Mouse (Mus musculus) liver, embryonic 16.5 days (tissue): Measurements from ENCODE around the gene Rpl23. TPM values are rescaled to one million over a fixed set of nuclear protein-coding genes. Genes with fewer than 3 reads are reported as not detected.

ENCODE experiments used
- ATAC-seq: fragments of 200-750 bp; cut with Nextera tagmentation; 2 replicates; pipeline ENCODE4 v1.8.0; 2017; ENCODE audit warnings: low read depth, mild to moderate bottlenecking, moderate number of reproducible peaks, moderate library complexity
- H3K27ac ChIP-seq: fragments of 300-500 bp; sonication (generic); 2 replicates; pipeline ENCODE4 v1.5.1; 2014; ENCODE audit warnings: mild to moderate bottlenecking, low read length
- H3K27me3 ChIP-seq: fragments of 300-500 bp; sonication (generic); 2 replicates; pipeline ENCODE4 v1.6.1; 2014; ENCODE audit warnings: low read depth, low read length, mixed read lengths; ENCODE audit not compliant: control insufficient read depth, insufficient read depth
- H3K36me3 ChIP-seq: fragments of 300-500 bp; sonication (generic); 2 replicates; pipeline ENCODE4 v1.6.1; 2014; ENCODE audit warnings: mild to moderate bottlenecking; ENCODE audit not compliant: control insufficient read depth, insufficient read depth
- H3K4me1 ChIP-seq: fragments of 300-500 bp; sonication (generic); 2 replicates; pipeline ENCODE4 v1.6.1; 2014; ENCODE audit warnings: low read depth, low read length, mixed read lengths; ENCODE audit not compliant: control insufficient read depth
- H3K4me2 ChIP-seq: fragments of 300-500 bp; sonication (generic); 2 replicates; pipeline ENCODE4 v1.6.1; 2014; ENCODE audit warnings: low read depth, low read length, mixed read lengths
- H3K4me3 ChIP-seq: fragments of 300-500 bp; sonication (generic); 2 replicates; pipeline ENCODE4 v1.5.1; 2014; ENCODE audit warnings: low read depth, mild to moderate bottlenecking, low read length
- H3K9ac ChIP-seq: fragments of 300-500 bp; sonication (generic); 2 replicates; pipeline ENCODE4 v1.6.1; 2014; ENCODE audit warnings: low read depth, low read length
- H3K9me3 ChIP-seq: fragments of 300-500 bp; sonication (generic); replicated peaks from 2 replicates; pipeline ENCODE4 v1.6.1; 2016; ENCODE audit warnings: low read length; ENCODE audit not compliant: control insufficient read depth
- WGBS: fragments of 180-500 bp; shearing (Covaris S2); extraction: QIAGEN DNeasy Blood & Tissue Kit; methylation state at CpG from one replicate; pipeline ENCODE4 v1.1.7; 2014; ENCODE audit not compliant: insufficient replicate concordance; 5-methylcytosine and 5-hydroxymethylcytosine counted together
- polyA plus RNA-seq: library from polyadenylated mRNA; unstranded; fragments of >200 nt; fragmentation: Nextera tagmentation; extraction: Ambion mirVana; gene quantifications from 2 replicates; pipeline ENCODE4 v1.2.1, GENCODE M21; 2015

Rpl23 gene
- polyA plus RNA-seq, 1 experiment from 2014 or later = 232 TPM

DNA sequence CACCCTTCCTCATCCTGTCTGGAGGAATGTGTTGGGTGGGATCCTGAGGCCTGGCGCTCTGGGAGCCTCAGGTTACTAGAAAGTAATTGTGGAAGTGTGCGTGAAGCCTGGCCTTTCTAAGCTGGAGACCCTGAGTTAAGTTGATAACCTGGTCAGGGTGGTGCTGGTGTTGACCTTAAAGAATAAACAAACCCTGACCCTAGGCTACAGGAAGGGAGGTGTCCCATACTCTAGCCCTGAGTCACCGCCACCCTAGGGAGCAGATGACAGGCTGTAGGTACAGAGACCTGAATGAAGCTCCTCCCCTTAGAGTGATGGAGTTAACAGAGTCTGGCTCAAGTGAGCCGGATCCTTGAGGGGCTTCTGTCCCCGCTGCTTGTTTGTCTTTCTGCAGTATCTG lies 21.6 kb upstream of the Rpl23 start:
- H3K36me3 ChIP-seq = no peaks in the 10 kb centered on the region
- WGBS = 64% methylated on average over 5 of the region's 5 CpGs
- no peak overlapping the region for H3K27ac ChIP-seq
- H3K4me2 ChIP-seq = no peak overlapping the region
- no peak for ATAC-seq
- H3K4me1 ChIP-seq = peaks cover 35% of the 10 kb centered on the region
- no peak overlapping the region for H3K9ac ChIP-seq
- no peaks in the 10 kb centered on the region for H3K9me3 ChIP-seq
- H3K4me3 ChIP-seq = no peak overlapping the region
- H3K27me3 ChIP-seq = peaks cover 2% of the 10 kb centered on the region; the same call in 1 of the 2 replicates

DNA sequence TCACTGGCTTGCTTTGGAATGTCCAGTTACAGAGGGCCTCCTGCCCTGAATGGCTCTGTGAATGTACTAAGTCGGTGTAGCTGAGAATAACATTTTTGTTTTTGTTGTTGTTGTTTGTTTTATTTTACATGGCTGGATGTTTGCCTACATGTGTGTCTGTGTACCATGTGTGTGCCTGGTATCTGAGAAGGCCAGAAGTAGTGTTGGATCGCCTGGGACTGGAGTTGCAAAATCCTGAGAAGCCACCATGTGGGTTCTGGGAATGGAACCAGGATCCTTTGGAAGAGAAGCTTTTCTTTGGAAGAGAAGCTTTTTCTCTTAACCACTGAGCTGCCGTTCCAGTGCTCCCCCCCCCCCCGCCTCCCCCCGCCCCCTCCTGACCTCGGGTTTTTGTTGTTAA lies 20.3 kb upstream of the Rpl23 start:
- H3K4me2 ChIP-seq = no peak overlapping the region
- ATAC-seq = no peak
- H3K9ac ChIP-seq = no peak overlapping the region
- H3K27ac ChIP-seq = no peak overlapping the region
- no peak overlapping the region for H3K4me3 ChIP-seq
- WGBS = 50% methylated on average over 6 of the region's 6 CpGs
- peaks cover 25% of the 10 kb centered on the region for H3K4me1 ChIP-seq
- H3K36me3 ChIP-seq = no peaks in the 10 kb centered on the region
- peaks cover 2% of the 10 kb centered on the region; the same call in 1 of the 2 replicates for H3K27me3 ChIP-seq
- no peaks in the 10 kb centered on the region for H3K9me3 ChIP-seq

DNA sequence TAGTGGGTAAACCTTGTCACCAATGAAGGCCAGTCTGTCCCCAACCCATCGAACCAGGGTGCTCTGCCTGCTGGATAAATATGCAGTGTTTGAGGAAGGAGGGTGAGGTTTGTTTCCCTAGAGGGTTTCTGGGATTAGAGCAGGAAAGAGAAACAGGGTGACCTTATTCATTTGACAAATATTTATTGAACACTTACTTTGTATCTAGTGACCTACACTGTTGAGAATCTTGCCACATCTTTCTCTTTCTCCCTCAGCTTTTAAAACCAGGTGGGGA lies 19.9 kb upstream of the Rpl23 start:
- Histone ChIP-seq H3K9me3 (no peaks in the 10 kb centered on the region), H3K4me2 (no peak overlapping the region), H3K27me3 (peaks cover 2% of the 10 kb centered on the region; the same call in 1 of the 2 replicates), H3K4me3 (no peak overlapping the region), H3K9ac (no peak overlapping the region), H3K4me1 (peaks cover 25% of the 10 kb centered on the region), H3K36me3 (no peaks in the 10 kb centered on the region), H3K27ac (peak overlapping the region; percentile 16; the same call in 1 of the 2 replicates)
- ATAC-seq = no peak
- 20% methylated on average over 1 of the region's 1 CpGs for WGBS

DNA sequence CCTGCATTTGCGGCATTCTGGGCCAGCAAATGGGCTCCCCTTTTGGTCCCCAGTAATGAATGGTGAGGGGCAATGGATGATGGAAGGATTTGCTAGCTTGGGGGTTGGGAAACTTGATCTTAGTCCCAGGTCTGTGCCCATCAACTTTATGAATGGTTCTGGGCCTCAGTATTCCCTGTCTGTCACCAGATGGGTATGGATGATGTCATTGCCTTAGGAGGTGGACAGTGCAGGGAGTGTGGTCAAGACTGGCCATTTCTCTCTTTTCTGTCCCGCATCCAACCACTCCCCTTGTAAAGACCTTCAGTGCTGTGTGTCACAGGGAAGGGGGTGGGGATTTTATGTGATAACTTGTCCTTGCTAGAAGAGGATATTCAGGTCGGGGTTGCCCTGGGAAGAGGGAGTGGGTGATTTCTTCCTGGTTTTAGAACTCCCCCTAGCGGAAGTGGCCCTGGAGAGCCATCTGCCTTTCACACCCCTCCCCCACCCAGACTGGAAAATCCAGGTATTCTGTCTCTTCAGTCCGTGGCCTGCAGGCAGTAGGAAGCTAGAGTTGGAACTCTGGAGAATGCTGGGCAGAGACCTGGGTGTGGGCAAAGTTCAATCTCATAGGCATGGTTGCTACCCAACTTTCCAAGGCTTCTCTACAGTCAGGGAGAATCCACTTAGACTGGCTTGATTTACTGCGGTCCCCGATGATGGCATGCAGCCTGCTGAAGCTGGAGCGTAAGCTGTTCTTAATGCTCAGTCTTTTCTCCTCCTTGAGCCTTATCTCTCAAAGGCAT lies 19.4 kb upstream of the Rpl23 start:
- Histone ChIP-seq H3K27me3 (peaks cover 2% of the 10 kb centered on the region; the same call in 1 of the 2 replicates), H3K4me2 (peak overlapping the region; percentile 89), H3K4me3 (peak overlapping the region; percentile 77), H3K4me1 (peaks cover 25% of the 10 kb centered on the region), H3K27ac (peak overlapping the region; percentile 31; the same call in 1 of the 2 replicates), H3K9me3 (no peaks in the 10 kb centered on the region), H3K36me3 (no peaks in the 10 kb centered on the region), H3K9ac (no peak overlapping the region)
- WGBS = 36% methylated on average over 8 of the region's 8 CpGs
- no peak for ATAC-seq

DNA sequence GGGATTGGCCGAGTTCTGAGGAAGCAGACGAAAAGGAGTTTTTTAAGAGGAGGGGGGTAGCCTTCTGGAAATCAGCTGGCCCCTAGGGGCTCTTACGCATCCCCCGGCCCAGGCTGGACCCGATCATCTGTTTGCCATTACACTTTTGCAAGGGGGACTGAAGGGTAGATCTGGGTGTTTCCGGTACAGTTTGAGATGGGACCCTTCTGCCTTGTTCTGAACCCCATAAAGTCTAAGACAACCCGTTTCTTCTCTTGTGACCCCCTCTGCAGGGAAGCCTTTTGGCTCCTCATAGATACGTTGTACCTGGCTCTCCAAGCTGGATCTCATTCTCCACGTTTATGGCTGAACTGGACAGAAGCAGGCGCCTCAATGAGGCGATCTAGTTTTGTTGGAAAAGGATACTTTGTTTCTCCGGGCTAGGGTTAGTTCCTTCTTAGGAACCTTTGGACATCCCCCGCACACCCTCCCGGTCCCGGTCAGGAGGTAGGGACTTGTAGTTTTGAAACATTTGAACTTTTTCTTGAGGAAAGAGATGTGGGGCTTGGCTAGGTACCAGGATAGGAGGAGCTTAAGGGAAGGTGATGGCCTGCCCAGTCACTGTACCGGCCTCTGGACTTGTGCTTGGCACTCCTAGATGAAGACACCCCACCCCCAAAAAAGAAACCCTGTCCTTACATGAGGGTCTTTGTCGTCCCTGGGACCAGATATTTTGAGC lies 18.6 kb upstream of the Rpl23 start:
- peaks cover 20% of the 10 kb centered on the region for H3K4me1 ChIP-seq
- H3K4me2 ChIP-seq = peak overlapping the region; percentile 89
- no peak for ATAC-seq
- 9% methylated on average over 17 of the region's 17 CpGs for WGBS
- peak overlapping the region; percentile 77 for H3K4me3 ChIP-seq
- no peaks in the 10 kb centered on the region for H3K9me3 ChIP-seq
- H3K27ac ChIP-seq = peak overlapping the region; percentile 86
- H3K9ac ChIP-seq = peak overlapping the region; percentile 74
- H3K27me3 ChIP-seq = peaks cover 2% of the 10 kb centered on the region; the same call in 1 of the 2 replicates
- no peaks in the 10 kb centered on the region for H3K36me3 ChIP-seq

DNA sequence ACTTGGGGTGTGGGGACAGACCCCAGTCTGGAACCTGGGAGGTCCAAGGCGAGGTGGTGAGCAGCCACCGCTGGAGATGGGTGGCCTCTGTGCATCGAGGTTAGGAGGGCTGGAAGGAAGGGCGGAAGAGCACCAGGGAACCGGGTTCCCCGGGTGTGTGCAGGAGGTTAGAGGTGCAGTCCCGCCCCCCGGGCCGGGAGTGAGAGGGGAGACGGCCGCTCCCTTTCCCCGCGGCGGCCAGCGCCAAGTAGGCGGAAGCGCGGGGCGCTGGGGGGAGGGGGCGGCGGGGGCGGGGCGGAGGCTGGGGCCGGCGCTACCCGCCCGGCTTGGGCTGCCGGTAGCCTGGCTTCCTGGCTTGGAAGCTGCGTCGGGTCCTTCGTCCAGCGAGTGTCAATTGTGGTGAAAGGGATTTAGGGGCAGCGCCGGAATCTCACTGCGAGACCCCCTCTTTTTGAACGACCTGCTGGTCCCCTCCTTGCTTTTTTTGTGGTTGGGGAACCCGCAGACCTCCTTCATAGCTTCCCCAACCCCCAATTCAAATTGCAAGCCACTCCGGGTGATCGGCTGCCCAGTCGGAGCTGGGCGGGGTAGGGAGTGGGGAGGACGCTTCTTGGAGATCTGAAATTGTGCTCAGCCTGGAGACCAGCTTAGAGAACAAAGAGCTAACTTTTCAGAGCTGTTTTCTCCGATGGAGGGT lies 17.9 kb upstream of the Rpl23 start:
- ATAC-seq = peak; percentile 63
- peak overlapping the region; percentile 86 for H3K27ac ChIP-seq
- H3K9me3 ChIP-seq = no peaks in the 10 kb centered on the region
- peak overlapping the region; percentile 77 for H3K4me3 ChIP-seq
- H3K27me3 ChIP-seq = peaks cover 2% of the 10 kb centered on the region; the same call in 1 of the 2 replicates
- H3K4me2 ChIP-seq = peak overlapping the region; percentile 89
- H3K9ac ChIP-seq = peak overlapping the region; percentile 74
- under 1% methylated on average over 39 of the region's 43 CpGs for WGBS
- H3K36me3 ChIP-seq = no peaks in the 10 kb centered on the region
- H3K4me1 ChIP-seq = peaks cover 16% of the 10 kb centered on the region

DNA sequence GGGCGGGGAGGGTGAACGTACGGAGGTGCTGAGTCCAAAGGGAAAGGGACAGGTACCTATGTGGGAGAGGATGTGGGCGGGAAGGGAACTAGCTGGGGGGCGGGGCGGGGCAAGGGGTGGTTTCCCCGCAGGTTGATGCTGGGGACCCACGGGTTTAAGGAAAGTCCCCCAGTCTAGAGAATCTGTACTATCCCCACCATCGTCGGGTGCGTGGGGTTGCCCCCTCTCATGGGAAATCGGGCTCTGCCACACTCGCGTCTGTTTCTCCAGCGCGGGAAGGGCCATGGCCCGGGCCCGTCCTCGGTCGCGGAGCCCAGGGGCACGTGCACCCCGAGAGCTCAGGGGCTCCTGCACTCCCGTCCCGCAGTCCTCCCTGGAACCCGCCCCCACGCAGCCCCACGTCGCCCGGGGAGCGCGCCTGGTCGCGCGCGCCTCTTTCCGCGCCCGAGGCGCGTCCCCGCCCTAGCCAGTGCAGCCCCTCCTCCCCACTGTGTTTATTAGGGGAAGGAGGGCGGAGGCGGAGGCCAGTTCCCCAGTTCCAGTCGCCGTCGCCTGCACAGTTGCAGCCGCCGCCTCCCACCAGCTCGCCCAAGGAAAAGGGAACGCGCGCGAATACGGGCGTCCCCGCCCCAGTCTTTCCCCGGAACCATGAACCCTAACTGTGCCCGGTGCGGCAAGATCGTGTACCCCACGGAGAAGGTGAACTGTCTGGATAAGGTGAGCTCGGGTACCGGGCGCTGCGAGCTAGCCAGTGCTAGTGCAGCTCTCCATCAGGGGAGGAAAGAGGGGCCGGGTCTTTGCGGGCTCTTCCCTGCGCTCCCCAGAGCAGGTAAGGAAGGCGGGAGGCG lies 17.1 kb upstream of the Rpl23 start:
- H3K9ac ChIP-seq = peak overlapping the region; percentile 74
- peak overlapping the region; percentile 77 for H3K4me3 ChIP-seq
- H3K27ac ChIP-seq = peak overlapping the region; percentile 86
- peaks cover 2% of the 10 kb centered on the region; the same call in 1 of the 2 replicates for H3K27me3 ChIP-seq
- H3K4me2 ChIP-seq = peak overlapping the region; percentile 89
- peak; percentile 80 for ATAC-seq
- under 1% methylated on average over 71 of the region's 71 CpGs for WGBS
- H3K4me1 ChIP-seq = peaks cover 9% of the 10 kb centered on the region
- no peaks in the 10 kb centered on the region for H3K9me3 ChIP-seq
- no peaks in the 10 kb centered on the region for H3K36me3 ChIP-seq

DNA sequence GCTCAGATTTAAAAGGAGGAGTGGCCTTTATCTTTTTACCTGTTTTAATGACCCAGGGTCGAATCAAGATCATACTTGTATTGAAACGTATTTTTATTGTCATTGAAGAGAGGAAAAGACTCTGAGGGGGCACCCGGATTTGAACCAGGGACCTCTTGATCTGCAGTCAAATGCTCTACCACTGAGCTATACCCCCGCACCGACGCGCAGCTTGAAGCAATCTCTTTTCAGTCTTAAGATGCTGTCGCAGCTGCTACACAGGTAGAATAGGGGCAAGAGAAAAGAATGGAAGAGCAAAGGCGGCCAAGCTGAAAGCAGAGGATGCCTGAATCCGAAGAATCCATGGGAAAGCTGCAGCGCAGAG lies 16.5 kb upstream of the Rpl23 start, which contains the start of gene Lasp1:
Gene Lasp1, plus strand, starts transcription at position 219 of the 364 bp plus-strand sequence.
- Histone ChIP-seq H3K36me3 (no peaks in the 10 kb centered on the region), H3K27me3 (peaks cover 2% of the 10 kb centered on the region; the same call in 1 of the 2 replicates), H3K9me3 (no peaks in the 10 kb centered on the region), H3K9ac (peak within 1 kb of the TSS; percentile 74), H3K4me3 (peak within 1 kb of the TSS; percentile 77), H3K4me1 (peaks cover 3% of the 10 kb centered on the region), H3K4me2 (peak within 1 kb of the TSS; percentile 89), H3K27ac (peak within 1 kb of the TSS; percentile 86)
- peak; percentile 40 for ATAC-seq
- WGBS = 0% methylated on average over 11 of the region's 11 CpGs
